Mouse (Mus musculus): ENCODE results near the gene E2f4. TPM values are rescaled to one million over a fixed set of nuclear protein-coding genes. Genes with fewer than 3 reads are reported as not detected.
"Not testable (repeated sequence)": the region's sequence is repeated elsewhere in the genome, so short reads cannot be mapped to it uniquely, and the experiment has no call there.

E2f4 gene
- polyA plus RNA-seq, 1 experiment from 2014 or later, result 44.9 TPM

DNA sequence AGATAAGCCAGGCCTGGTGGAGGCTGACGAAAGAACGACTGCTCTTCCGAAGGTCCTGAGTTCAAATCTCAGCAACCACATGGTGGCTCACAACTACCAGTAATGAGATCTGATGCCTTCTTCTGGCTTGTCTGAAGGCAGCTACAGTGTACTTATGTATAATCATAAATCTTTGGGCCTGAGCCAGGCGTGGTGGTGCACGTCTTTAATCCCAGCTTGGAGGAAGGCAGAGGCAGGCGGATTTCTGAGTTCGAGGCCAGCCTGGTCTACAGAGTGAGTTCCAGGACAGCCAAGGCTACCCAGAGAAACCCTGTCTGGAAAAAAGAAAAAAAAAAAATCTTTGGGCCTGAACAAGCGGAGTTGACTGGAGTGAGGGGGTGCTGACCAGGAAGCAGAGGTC is 6.1 kb upstream of the E2f4 start:
- H3K36me3 ChIP-seq (ENCODE audit: control insufficient read depth, insufficient read depth); H3K4me3 ChIP-seq (replicated peaks; ENCODE audit: low read length); H3K27me3 ChIP-seq (replicated peaks; ENCODE audit: control insufficient read depth, insufficient read depth, low read length); H3K27ac ChIP-seq (ENCODE audit: low read length); H3K9ac ChIP-seq (replicated peaks; ENCODE audit: low read depth, low read length); H3K4me2 ChIP-seq (ENCODE audit: low read length); ATAC-seq; H3K9me3 ChIP-seq (ENCODE audit: control insufficient read depth, low read length): not testable (repeated sequence)
- H3K4me1 ChIP-seq (replicated peaks; ENCODE audit: control insufficient read depth, insufficient read depth, low read length), result peaks cover 38% of the 10 kb centered on the region
- 88% methylated on average over 8 of the region's 8 CpGs for WGBS

DNA sequence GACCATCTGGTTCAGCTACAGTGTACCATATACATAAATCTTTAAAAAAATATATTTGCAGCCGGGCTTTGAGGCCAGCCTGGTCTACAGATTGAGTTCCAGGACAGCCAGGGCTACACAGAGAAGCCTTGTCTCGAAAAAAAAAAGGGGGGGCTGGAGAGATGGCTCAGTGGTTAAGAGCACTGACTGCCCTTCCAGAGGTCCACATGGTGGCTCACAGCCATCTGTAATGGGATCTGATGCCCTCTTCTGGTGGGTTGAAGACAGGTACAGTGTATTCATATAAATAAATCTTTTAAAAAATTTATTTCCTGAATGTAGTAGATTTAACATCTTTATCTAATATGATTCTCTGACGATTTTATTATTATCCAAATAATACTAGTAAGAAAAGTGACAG is 5.7 kb upstream of the E2f4 start:
- H3K9me3 ChIP-seq (ENCODE audit: control insufficient read depth, low read length); H3K9ac ChIP-seq (replicated peaks; ENCODE audit: low read depth, low read length); H3K27ac ChIP-seq (ENCODE audit: low read length); H3K4me2 ChIP-seq (ENCODE audit: low read length); H3K27me3 ChIP-seq (replicated peaks; ENCODE audit: control insufficient read depth, insufficient read depth, low read length); H3K36me3 ChIP-seq (ENCODE audit: control insufficient read depth, insufficient read depth); ATAC-seq; H3K4me3 ChIP-seq (replicated peaks; ENCODE audit: low read length): not testable (repeated sequence)
- WGBS, result 71% methylated on average over 3 of the region's 3 CpGs
- H3K4me1 ChIP-seq (replicated peaks; ENCODE audit: control insufficient read depth, insufficient read depth, low read length), result peaks cover 33% of the 10 kb centered on the region

DNA sequence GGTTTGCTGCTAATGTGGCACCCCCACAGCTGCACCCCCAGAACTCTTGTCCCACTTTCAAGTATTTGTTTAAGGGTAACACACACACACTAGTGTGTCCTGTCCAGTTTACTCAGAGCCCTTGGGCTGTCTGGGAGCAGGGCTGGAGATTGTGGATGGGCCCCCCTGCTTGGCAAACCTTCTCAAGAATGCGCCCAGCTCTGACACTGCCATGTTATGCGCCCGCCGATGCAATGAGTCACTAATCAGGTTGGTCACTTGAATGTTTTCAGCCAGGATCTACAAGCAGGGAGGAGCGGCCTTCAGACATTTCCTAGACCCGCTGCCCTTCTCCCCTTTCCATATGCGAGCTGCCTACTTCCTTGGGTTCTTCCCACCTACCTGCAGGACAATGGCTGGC is 5.0 kb upstream of the E2f4 start:
- WGBS, result 80% methylated on average over 7 of the region's 7 CpGs
- Histone ChIP-seq H3K27ac (ENCODE audit: low read length) (no peak overlapping the region), H3K9me3 (ENCODE audit: control insufficient read depth, low read length) (no peaks in the 10 kb centered on the region), H3K4me3 (replicated peaks; ENCODE audit: low read length) (no peak overlapping the region), H3K9ac (replicated peaks; ENCODE audit: low read depth, low read length) (no peak overlapping the region), H3K4me2 (ENCODE audit: low read length) (no peak overlapping the region), H3K4me1 (replicated peaks; ENCODE audit: control insufficient read depth, insufficient read depth, low read length) (peaks cover 31% of the 10 kb centered on the region), H3K36me3 (ENCODE audit: control insufficient read depth, insufficient read depth) (no peaks in the 10 kb centered on the region), H3K27me3 (replicated peaks; ENCODE audit: control insufficient read depth, insufficient read depth, low read length) (no peaks in the 10 kb centered on the region)
- ATAC-seq, result no peak

DNA sequence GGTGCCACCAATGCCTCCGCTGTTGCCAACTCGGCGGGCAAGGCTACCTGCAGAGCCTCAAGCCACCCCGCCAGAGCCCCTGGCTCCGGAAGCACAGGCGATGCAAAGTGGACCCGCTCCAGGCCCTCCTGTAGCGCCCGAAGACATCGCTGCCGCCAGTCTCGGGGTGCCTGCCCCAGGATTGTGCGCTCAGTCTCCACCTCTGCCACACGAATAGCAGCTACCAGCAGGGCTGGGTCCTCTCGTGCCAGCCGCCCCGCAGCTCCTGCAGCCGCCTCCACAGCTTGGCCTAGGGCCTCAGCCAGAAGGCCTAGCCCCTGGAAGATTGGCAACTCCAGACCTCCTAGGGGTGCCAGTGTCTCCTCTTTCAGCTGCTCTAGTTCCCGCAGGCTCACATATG is 4.1 kb upstream of the E2f4 start:
- no peaks in the 10 kb centered on the region for H3K27me3 ChIP-seq (replicated peaks; ENCODE audit: control insufficient read depth, insufficient read depth, low read length)
- no peaks in the 10 kb centered on the region for H3K36me3 ChIP-seq (ENCODE audit: control insufficient read depth, insufficient read depth)
- WGBS, result 69% methylated on average over 19 of the region's 19 CpGs
- H3K9me3 ChIP-seq (ENCODE audit: control insufficient read depth, low read length), result no peaks in the 10 kb centered on the region
- H3K4me1 ChIP-seq (replicated peaks; ENCODE audit: control insufficient read depth, insufficient read depth, low read length), result peaks cover 26% of the 10 kb centered on the region
- no peak overlapping the region for H3K4me2 ChIP-seq (ENCODE audit: low read length)
- ATAC-seq, result no peak
- H3K9ac ChIP-seq (replicated peaks; ENCODE audit: low read depth, low read length), result no peak overlapping the region
- no peak overlapping the region for H3K4me3 ChIP-seq (replicated peaks; ENCODE audit: low read length)
- no peak overlapping the region for H3K27ac ChIP-seq (ENCODE audit: low read length)

DNA sequence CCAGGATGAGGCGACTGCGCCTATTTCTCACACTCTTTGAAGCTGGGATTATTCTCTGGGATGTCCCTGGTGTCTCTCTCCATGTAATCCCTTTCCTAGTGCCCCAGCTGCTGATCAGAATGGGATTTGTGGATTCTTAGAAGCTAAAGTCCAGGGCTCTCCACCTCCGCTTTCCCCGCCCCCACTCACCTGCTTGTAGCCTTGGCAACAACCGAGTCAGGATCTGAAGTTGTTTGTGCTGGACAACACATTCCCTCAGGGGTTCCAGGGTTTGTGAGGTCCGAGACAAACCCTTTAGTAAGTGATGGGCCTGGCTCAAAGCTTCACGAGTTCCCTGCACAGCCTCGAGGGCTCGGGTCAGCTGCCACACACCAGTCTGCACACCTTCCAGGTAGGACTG is 2.7 kb upstream of the E2f4 start:
- Histone ChIP-seq H3K4me1 (replicated peaks; ENCODE audit: control insufficient read depth, insufficient read depth, low read length) (peaks cover 32% of the 10 kb centered on the region), H3K27me3 (replicated peaks; ENCODE audit: control insufficient read depth, insufficient read depth, low read length) (no peaks in the 10 kb centered on the region), H3K4me2 (ENCODE audit: low read length) (no peak overlapping the region), H3K4me3 (replicated peaks; ENCODE audit: low read length) (no peak overlapping the region), H3K9me3 (ENCODE audit: control insufficient read depth, low read length) (no peaks in the 10 kb centered on the region), H3K9ac (replicated peaks; ENCODE audit: low read depth, low read length) (no peak overlapping the region), H3K36me3 (ENCODE audit: control insufficient read depth, insufficient read depth) (peaks cover 1% of the 10 kb centered on the region), H3K27ac (ENCODE audit: low read length) (no peak overlapping the region)
- WGBS, result 65% methylated on average over 9 of the region's 9 CpGs
- no peak for ATAC-seq

DNA sequence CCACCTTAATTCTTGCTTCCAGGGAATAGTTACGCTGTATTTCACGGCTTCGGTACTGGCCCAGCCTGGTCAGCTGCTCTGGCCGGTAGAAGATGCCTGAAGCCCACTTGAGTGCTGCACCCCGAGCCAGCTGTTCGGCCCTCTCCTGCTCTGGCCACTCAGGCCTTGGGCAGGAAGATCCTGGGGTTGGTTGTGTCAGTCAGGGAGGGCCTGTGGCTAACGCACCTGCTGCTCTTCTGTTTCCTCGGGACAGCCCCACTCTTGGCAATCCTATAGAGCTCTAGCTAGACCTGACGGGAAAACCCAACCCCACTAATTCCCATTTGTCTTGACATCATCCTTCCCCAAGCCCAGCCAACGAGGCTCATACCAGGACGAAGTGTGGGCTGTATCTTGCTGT is 2.2 kb upstream of the E2f4 start:
- H3K9me3 ChIP-seq (ENCODE audit: control insufficient read depth, low read length), result no peaks in the 10 kb centered on the region
- 74% methylated on average over 11 of the region's 11 CpGs for WGBS
- H3K27me3 ChIP-seq (replicated peaks; ENCODE audit: control insufficient read depth, insufficient read depth, low read length), result no peaks in the 10 kb centered on the region
- H3K4me2 ChIP-seq (ENCODE audit: low read length), result no peak overlapping the region
- ATAC-seq, result no peak
- no peak overlapping the region for H3K9ac ChIP-seq (replicated peaks; ENCODE audit: low read depth, low read length)
- H3K36me3 ChIP-seq (ENCODE audit: control insufficient read depth, insufficient read depth), result peaks cover 6% of the 10 kb centered on the region
- H3K4me1 ChIP-seq (replicated peaks; ENCODE audit: control insufficient read depth, insufficient read depth, low read length), result peaks cover 27% of the 10 kb centered on the region
- H3K4me3 ChIP-seq (replicated peaks; ENCODE audit: low read length), result no peak overlapping the region
- H3K27ac ChIP-seq (ENCODE audit: low read length), result no peak overlapping the region

DNA sequence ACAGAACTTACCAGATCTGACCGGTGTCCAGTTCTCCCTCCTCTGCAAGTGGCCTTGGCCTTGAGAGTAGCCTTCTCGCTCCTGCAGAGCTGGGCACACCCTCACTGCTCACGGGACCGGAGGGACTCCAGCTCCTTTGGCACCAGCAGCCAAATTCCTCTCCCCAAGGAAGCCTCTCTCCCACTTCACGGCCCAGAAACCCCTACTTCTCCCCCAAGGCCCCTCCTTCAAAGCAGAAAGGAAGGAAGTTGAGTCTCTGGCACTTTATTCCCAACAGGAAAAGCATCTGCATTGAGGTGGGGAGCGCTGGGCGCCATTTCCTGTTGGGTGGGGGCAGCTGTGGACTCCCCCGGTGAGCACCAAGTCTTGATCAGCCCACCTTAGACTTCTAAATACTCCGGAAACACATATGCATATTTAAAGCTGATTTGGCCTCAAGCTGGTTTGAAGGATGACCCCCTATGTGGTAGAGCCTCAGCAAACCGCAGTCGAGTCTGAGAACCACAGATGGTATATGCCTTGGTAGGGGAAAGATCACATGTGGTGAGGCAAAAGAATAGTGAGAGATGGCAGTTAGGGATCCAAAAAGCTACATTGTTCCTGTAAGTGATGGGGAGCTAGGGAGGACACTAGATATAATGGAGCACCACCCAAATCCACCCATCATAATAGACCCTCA is 1.4 kb upstream of the E2f4 start, which contains the start of gene Exoc3l:
Exoc3l (minus strand) TSS at position 207 of the 679 bp plus-strand sequence.
- Histone ChIP-seq H3K4me3 (replicated peaks; ENCODE audit: low read length) (no peak within 1 kb of the TSS; the same call in 1 of the 2 replicates), H3K9ac (replicated peaks; ENCODE audit: low read depth, low read length) (no peak within 1 kb of the TSS), H3K27ac (ENCODE audit: low read length) (no peak within 1 kb of the TSS), H3K9me3 (ENCODE audit: control insufficient read depth, low read length) (no peaks in the 10 kb centered on the region), H3K36me3 (ENCODE audit: control insufficient read depth, insufficient read depth) (peaks cover 9% of the 10 kb centered on the region), H3K4me2 (ENCODE audit: low read length) (peak within 1 kb of the TSS; percentile 89), H3K4me1 (replicated peaks; ENCODE audit: control insufficient read depth, insufficient read depth, low read length) (peaks cover 20% of the 10 kb centered on the region), H3K27me3 (replicated peaks; ENCODE audit: control insufficient read depth, insufficient read depth, low read length) (no peaks in the 10 kb centered on the region)
- WGBS, result 76% methylated on average over 11 of the region's 11 CpGs
- ATAC-seq, result no peak

DNA sequence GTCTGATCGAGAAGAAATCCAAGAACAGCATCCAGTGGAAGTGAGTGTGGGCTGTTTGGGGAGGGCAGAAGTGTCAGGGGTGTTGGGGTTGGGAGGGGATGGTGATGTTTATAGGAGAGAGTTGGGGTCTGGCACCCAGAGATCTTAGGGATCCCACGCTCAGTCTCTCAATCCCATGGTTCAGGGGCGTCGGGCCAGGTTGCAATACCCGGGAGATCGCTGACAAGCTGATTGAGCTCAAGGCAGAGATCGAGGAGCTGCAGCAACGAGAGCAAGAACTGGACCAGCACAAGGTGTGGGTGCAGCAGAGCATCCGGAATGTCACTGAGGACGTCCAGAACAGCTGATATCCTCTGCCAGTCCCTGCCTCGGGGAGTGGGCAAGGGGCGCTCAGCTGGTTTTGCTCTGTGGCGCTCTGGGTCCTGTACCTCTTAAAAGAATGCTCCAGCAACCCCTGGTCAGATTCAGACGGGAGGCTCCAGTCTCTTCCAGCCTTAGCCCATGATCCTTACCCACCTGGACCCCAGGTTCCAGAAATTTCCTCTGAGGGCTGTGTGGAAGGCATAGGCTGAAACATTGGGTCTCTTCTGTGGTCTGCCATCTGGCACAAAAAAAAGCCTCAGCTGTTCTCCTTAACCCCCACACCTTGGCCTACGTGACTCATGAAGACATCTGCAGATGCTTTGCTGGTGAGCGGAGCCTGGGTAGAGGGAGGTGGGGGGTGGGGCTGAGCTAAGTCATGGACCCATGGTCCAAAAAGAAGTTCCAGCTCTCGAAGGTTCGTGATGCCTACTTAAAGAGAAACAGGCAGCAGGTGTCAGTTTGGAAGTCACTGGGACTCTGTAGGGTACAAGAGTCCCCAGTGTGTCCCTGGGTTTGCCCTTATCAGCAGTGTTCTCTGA is 1.1 kb downstream of the E2f4 start:
- Histone ChIP-seq H3K9ac (replicated peaks; ENCODE audit: low read depth, low read length) (peak overlapping the region; percentile 88), H3K4me2 (ENCODE audit: low read length) (peak overlapping the region; percentile 89), H3K9me3 (ENCODE audit: control insufficient read depth, low read length) (no peaks in the 10 kb centered on the region), H3K27ac (ENCODE audit: low read length) (no peak overlapping the region), H3K4me1 (replicated peaks; ENCODE audit: control insufficient read depth, insufficient read depth, low read length) (peaks cover 20% of the 10 kb centered on the region), H3K27me3 (replicated peaks; ENCODE audit: control insufficient read depth, insufficient read depth, low read length) (no peaks in the 10 kb centered on the region), H3K4me3 (replicated peaks; ENCODE audit: low read length) (peak overlapping the region; percentile 89), H3K36me3 (ENCODE audit: control insufficient read depth, insufficient read depth) (peaks cover 25% of the 10 kb centered on the region)
- no peak for ATAC-seq
- 64% methylated on average over 18 of the region's 18 CpGs for WGBS

DNA sequence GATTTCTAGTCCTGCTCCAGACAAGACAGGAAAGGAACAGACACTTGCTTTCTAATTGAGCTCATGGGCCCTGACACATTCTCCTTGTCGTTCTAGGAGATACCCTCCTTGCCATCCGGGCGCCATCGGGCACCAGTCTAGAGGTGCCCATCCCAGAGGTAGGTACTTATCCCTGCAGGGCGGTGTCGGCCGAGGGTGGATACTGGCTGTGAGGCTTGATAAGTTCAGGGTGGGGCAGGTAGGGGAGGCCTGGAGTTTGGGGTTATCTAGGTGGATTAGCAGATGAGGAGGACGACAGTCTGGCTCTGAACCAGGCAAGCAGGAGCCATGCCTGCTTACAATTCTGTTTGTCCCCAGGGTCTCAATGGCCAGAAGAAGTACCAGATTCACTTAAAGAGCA is 2.5 kb downstream of the E2f4 start:
- ATAC-seq, result no peak
- Histone ChIP-seq H3K27me3 (replicated peaks; ENCODE audit: control insufficient read depth, insufficient read depth, low read length) (no peaks in the 10 kb centered on the region), H3K9me3 (ENCODE audit: control insufficient read depth, low read length) (no peaks in the 10 kb centered on the region), H3K4me3 (replicated peaks; ENCODE audit: low read length) (no peak overlapping the region), H3K36me3 (ENCODE audit: control insufficient read depth, insufficient read depth) (peaks cover 29% of the 10 kb centered on the region), H3K9ac (replicated peaks; ENCODE audit: low read depth, low read length) (no peak overlapping the region), H3K27ac (ENCODE audit: low read length) (no peak overlapping the region), H3K4me2 (ENCODE audit: low read length) (no peak overlapping the region), H3K4me1 (replicated peaks; ENCODE audit: control insufficient read depth, insufficient read depth, low read length) (peaks cover 20% of the 10 kb centered on the region)
- WGBS, result 96% methylated on average over 8 of the region's 8 CpGs
